Mouse (Mus musculus) neural tube, embryonic 15.5 days (tissue): ENCODE results near the gene C130032M10Rik. TPM values are rescaled to one million over a fixed set of nuclear protein-coding genes. Genes with fewer than 3 reads are reported as not detected.

Experiments
- ATAC-seq: fragments of 200-750 bp; cut with Nextera tagmentation; 2 replicates; pipeline ENCODE4 v1.8.0; 2017; ENCODE audit warnings: mild to moderate bottlenecking, moderate TSS enrichment, moderate library complexity; ENCODE audit not compliant: low FRiP score
- H3K27ac ChIP-seq: fragments of 300-500 bp; sonication (generic); replicated peaks from 2 replicates; pipeline ENCODE4 v1.5.1; 2015; ENCODE audit warnings: mild to moderate bottlenecking, inconsistent platforms
- H3K27me3 ChIP-seq: fragments of 300-500 bp; sonication (generic); replicated peaks from 2 replicates; pipeline ENCODE4 v1.6.1; 2015; ENCODE audit warnings: inconsistent platforms
- H3K36me3 ChIP-seq: fragments of 300-500 bp; sonication (generic); 2 replicates; pipeline ENCODE4 v1.6.1; 2015; ENCODE audit warnings: inconsistent platforms
- H3K4me1 ChIP-seq: fragments of 300-500 bp; sonication (generic); 2 replicates; pipeline ENCODE4 v1.6.1; 2015; ENCODE audit warnings: inconsistent platforms
- H3K4me2 ChIP-seq: fragments of 300-500 bp; sonication (generic); 2 replicates; pipeline ENCODE4 v1.6.1; 2015; ENCODE audit warnings: inconsistent platforms, mild to moderate bottlenecking, moderate library complexity
- H3K4me3 ChIP-seq: fragments of 300-500 bp; sonication (generic); replicated peaks from 2 replicates; pipeline ENCODE4 v1.5.1; 2015; ENCODE audit warnings: mild to moderate bottlenecking, inconsistent platforms
- H3K9ac ChIP-seq: fragments of 300-500 bp; sonication (generic); replicated peaks from 2 replicates; pipeline ENCODE4 v1.6.1; 2015; ENCODE audit warnings: mild to moderate bottlenecking, inconsistent platforms
- H3K9me3 ChIP-seq: fragments of 300-500 bp; sonication (generic); replicated peaks from 2 replicates; pipeline ENCODE4 v1.6.1; 2016; ENCODE audit warnings: inconsistent platforms
- WGBS: fragments of 180-500 bp; shearing (Covaris S2); methylation state at CpG from one replicate; pipeline ENCODE4 v1.1.7; 2015; ENCODE audit warnings: mixed read lengths; 5-methylcytosine and 5-hydroxymethylcytosine counted together
- polyA plus RNA-seq: library from polyadenylated mRNA; unstranded; fragments of >200 nt; fragmentation: Nextera tagmentation; extraction: Ambion mirVana; gene quantifications from 2 replicates; pipeline ENCODE4 v1.2.1, GENCODE M21; 2015

The C130032M10Rik gene
- polyA plus RNA-seq, 1 experiment from 2014 or later, result not detected

- Histone ChIP-seq H3K27me3 (peaks cover 36% of the 10 kb centered on the region), H3K4me1 (peaks cover 43% of the 10 kb centered on the region), H3K36me3 (no peaks in the 10 kb centered on the region), H3K9me3 (no peaks in the 10 kb centered on the region), H3K4me3 (peak overlapping the region; percentile 67), H3K4me2 (peak overlapping the region; percentile 94), H3K9ac (no peak overlapping the region), H3K27ac (no peak overlapping the region)
- ATAC-seq, result no peak
- under 1% methylated on average over 10 of the region's 10 CpGs for WGBS
Observed at GRCm38 (mm10) chr9:114564667-114565066, 49.2 kb downstream of the C130032M10Rik start.

Other genes starting within 250 kb of the C130032M10Rik start
- not detected in 2 replicates for gene Bcl2a1c, start 185.6 kb upstream of the C130032M10Rik start, polyA plus RNA-seq
- 34.0 and 42.8 TPM in 2 replicates for gene Crtap, start 125.0 kb upstream of the C130032M10Rik start, polyA plus RNA-seq
- 30.9 and 38.2 TPM in 2 replicates for gene Glb1, start 114.6 kb upstream of the C130032M10Rik start, polyA plus RNA-seq
- gene Tmppe, start 114.6 kb upstream of the C130032M10Rik start, polyA plus RNA-seq, result 8.8 and 11.8 TPM in 2 replicates
- gene Ccr4, start 10.8 kb upstream of the C130032M10Rik start, polyA plus RNA-seq, result 0.84 TPM in 1 of 2 replicates, not detected in the other
- 0.35 and 0.54 TPM in 2 replicates for gene Trim71, start 48.7 kb downstream of the C130032M10Rik start, polyA plus RNA-seq
- 54.2 and 57.8 TPM in 2 replicates for gene Cnot10, start 124.5 kb downstream of the C130032M10Rik start, polyA plus RNA-seq
- gene Dync1li1, start 173.1 kb downstream of the C130032M10Rik start, polyA plus RNA-seq, result 124 and 140 TPM in 2 replicates
- 17.9 and 29.2 TPM in 2 replicates for gene Cmtm6, start 215.4 kb downstream of the C130032M10Rik start, polyA plus RNA-seq